Mouse (Mus musculus): ENCODE results near the gene Zwilch. TPM values are rescaled to one million over a fixed set of nuclear protein-coding genes. Genes with fewer than 3 reads are reported as not detected.
"Not testable (repeated sequence)": the region's sequence is repeated elsewhere in the genome, so short reads cannot be mapped to it uniquely, and the experiment has no call there.

Gene Zwilch
- polyA plus RNA-seq, 1 experiment from 2014 or later: 32.5 TPM

- H3K9me3 ChIP-seq: no peaks in the 10 kb centered on the region
- no peaks in the 10 kb centered on the region for H3K27me3 ChIP-seq
- no peak overlapping the region for H3K4me2 ChIP-seq
- no peak for ATAC-seq (ENCODE audit: insufficient number of reproducible peaks, insufficient read depth, low FRiP score, low TSS enrichment, low read depth)
- no peak overlapping the region for H3K9ac ChIP-seq (replicated peaks)
- H3K4me1 ChIP-seq (replicated peaks): no peaks in the 10 kb centered on the region
- H3K4me3 ChIP-seq (replicated peaks): no peak overlapping the region
- peaks cover 69% of the 10 kb centered on the region for H3K36me3 ChIP-seq
- no peak overlapping the region for H3K27ac ChIP-seq
These were observed 30.0 kb upstream of the Zwilch start for GRCm38 (mm10) chr9:64202866-64203265.

- ATAC-seq (ENCODE audit: insufficient number of reproducible peaks, insufficient read depth, low FRiP score, low TSS enrichment, low read depth): no peak
- no peak overlapping the region for H3K27ac ChIP-seq
- H3K4me1 ChIP-seq (replicated peaks): no peaks in the 10 kb centered on the region
- no peaks in the 10 kb centered on the region for H3K27me3 ChIP-seq
- H3K4me3 ChIP-seq (replicated peaks): no peak overlapping the region
- H3K9me3 ChIP-seq: no peaks in the 10 kb centered on the region
- H3K9ac ChIP-seq (replicated peaks): no peak overlapping the region
- H3K36me3 ChIP-seq: peaks cover 71% of the 10 kb centered on the region
- no peak overlapping the region for H3K4me2 ChIP-seq
These were observed 29.4 kb upstream of the Zwilch start for GRCm38 (mm10) chr9:64202331-64202730.

GRCm38 (mm10) chr9:64199897-64200296 lies 27.0 kb upstream of the Zwilch start:
- Histone ChIP-seq H3K4me1 (replicated peaks) (no peaks in the 10 kb centered on the region), H3K9me3 (no peaks in the 10 kb centered on the region), H3K36me3 (peaks cover 76% of the 10 kb centered on the region), H3K27ac (no peak overlapping the region), H3K4me3 (replicated peaks) (no peak overlapping the region), H3K27me3 (no peaks in the 10 kb centered on the region), H3K4me2 (no peak overlapping the region), H3K9ac (replicated peaks) (no peak overlapping the region)
- WGBS: 78% methylated on average over 2 of the region's 2 CpGs
- ATAC-seq (ENCODE audit: insufficient number of reproducible peaks, insufficient read depth, low FRiP score, low TSS enrichment, low read depth): no peak

GRCm38 (mm10) chr9:64198763-64199418 lies 26.0 kb upstream of the Zwilch start:
- H3K36me3 ChIP-seq: peaks cover 69% of the 10 kb centered on the region
- not testable (repeated sequence) for H3K4me2 ChIP-seq; H3K4me3 ChIP-seq (replicated peaks); H3K4me1 ChIP-seq (replicated peaks); H3K27me3 ChIP-seq; H3K9ac ChIP-seq (replicated peaks); ATAC-seq (ENCODE audit: insufficient number of reproducible peaks, insufficient read depth, low FRiP score, low TSS enrichment, low read depth); H3K27ac ChIP-seq; H3K9me3 ChIP-seq
- WGBS: 89% methylated on average over 7 of the region's 7 CpGs

GRCm38 (mm10) chr9:64198068-64198762 lies 25.3 kb upstream of the Zwilch start:
- Histone ChIP-seq H3K9ac (replicated peaks) (no peak overlapping the region), H3K9me3 (no peaks in the 10 kb centered on the region), H3K4me3 (replicated peaks) (no peak overlapping the region), H3K4me2 (no peak overlapping the region), H3K27ac (no peak overlapping the region), H3K4me1 (replicated peaks) (no peaks in the 10 kb centered on the region), H3K36me3 (peaks cover 70% of the 10 kb centered on the region), H3K27me3 (no peaks in the 10 kb centered on the region)
- 93% methylated on average over 5 of the region's 5 CpGs for WGBS
- ATAC-seq (ENCODE audit: insufficient number of reproducible peaks, insufficient read depth, low FRiP score, low TSS enrichment, low read depth): no peak

- H3K36me3 ChIP-seq: peaks cover 70% of the 10 kb centered on the region
- no peaks in the 10 kb centered on the region for H3K4me1 ChIP-seq (replicated peaks)
- 85% methylated on average over 8 of the region's 8 CpGs for WGBS
- H3K4me2 ChIP-seq: no peak overlapping the region
- H3K9me3 ChIP-seq: no peaks in the 10 kb centered on the region
- no peak for ATAC-seq (ENCODE audit: insufficient number of reproducible peaks, insufficient read depth, low FRiP score, low TSS enrichment, low read depth)
- no peak overlapping the region for H3K27ac ChIP-seq
- H3K9ac ChIP-seq (replicated peaks): no peak overlapping the region
- H3K4me3 ChIP-seq (replicated peaks): no peak overlapping the region
- H3K27me3 ChIP-seq: no peaks in the 10 kb centered on the region
These were observed 24.6 kb upstream of the Zwilch start for GRCm38 (mm10) chr9:64197524-64197923.

- Histone ChIP-seq H3K36me3 (peaks cover 73% of the 10 kb centered on the region), H3K4me3 (replicated peaks) (no peak overlapping the region), H3K4me2 (no peak overlapping the region), H3K4me1 (replicated peaks) (no peaks in the 10 kb centered on the region), H3K27ac (no peak overlapping the region), H3K27me3 (no peaks in the 10 kb centered on the region), H3K9ac (replicated peaks) (no peak overlapping the region), H3K9me3 (no peaks in the 10 kb centered on the region)
- ATAC-seq (ENCODE audit: insufficient number of reproducible peaks, insufficient read depth, low FRiP score, low TSS enrichment, low read depth): no peak
- 78% methylated on average over 4 of the region's 4 CpGs for WGBS
These were observed 22.6 kb upstream of the Zwilch start for GRCm38 (mm10) chr9:64195554-64195953.

GRCm38 (mm10) chr9:64193879-64194278 lies 21.0 kb upstream of the Zwilch start:
- Histone ChIP-seq H3K27ac (no peak overlapping the region), H3K4me1 (replicated peaks) (no peaks in the 10 kb centered on the region), H3K4me3 (replicated peaks) (no peak overlapping the region), H3K9ac (replicated peaks) (no peak overlapping the region), H3K9me3 (no peaks in the 10 kb centered on the region), H3K36me3 (peaks cover 78% of the 10 kb centered on the region), H3K4me2 (no peak overlapping the region), H3K27me3 (no peaks in the 10 kb centered on the region)
- 94% methylated on average over 1 of the region's 1 CpGs for WGBS
- ATAC-seq (ENCODE audit: insufficient number of reproducible peaks, insufficient read depth, low FRiP score, low TSS enrichment, low read depth): no peak

- Histone ChIP-seq H3K27me3 (no peaks in the 10 kb centered on the region), H3K4me1 (replicated peaks) (peaks cover 7% of the 10 kb centered on the region), H3K9me3 (no peaks in the 10 kb centered on the region), H3K4me3 (replicated peaks) (no peak overlapping the region), H3K4me2 (no peak overlapping the region), H3K27ac (no peak overlapping the region), H3K9ac (replicated peaks) (no peak overlapping the region), H3K36me3 (peaks cover 78% of the 10 kb centered on the region)
- ATAC-seq (ENCODE audit: insufficient number of reproducible peaks, insufficient read depth, low FRiP score, low TSS enrichment, low read depth): no peak
- WGBS: 94% methylated on average over 5 of the region's 5 CpGs
These were observed 11.4 kb upstream of the Zwilch start for GRCm38 (mm10) chr9:64184166-64184840.

- not testable (repeated sequence) for H3K4me2 ChIP-seq; ATAC-seq (ENCODE audit: insufficient number of reproducible peaks, insufficient read depth, low FRiP score, low TSS enrichment, low read depth); H3K9me3 ChIP-seq; H3K27me3 ChIP-seq; H3K4me3 ChIP-seq (replicated peaks); H3K27ac ChIP-seq; H3K9ac ChIP-seq (replicated peaks); H3K4me1 ChIP-seq (replicated peaks)
- WGBS: 91% methylated on average over 5 of the region's 5 CpGs
- H3K36me3 ChIP-seq: peaks cover 74% of the 10 kb centered on the region
These were observed 10.4 kb upstream of the Zwilch start for GRCm38 (mm10) chr9:64183295-64183694.

GRCm38 (mm10) chr9:64178974-64179646 lies 6.2 kb upstream of the Zwilch start, which contains the start of gene Snapc5:
Gene Snapc5, plus strand, starts transcription at chr9:64179274.
- under 1% methylated on average over 35 of the region's 35 CpGs for WGBS
- Histone ChIP-seq H3K4me2 (peak within 1 kb of the TSS; percentile 63), H3K27ac (peak within 1 kb of the TSS; percentile 86), H3K9me3 (no peaks in the 10 kb centered on the region), H3K9ac (replicated peaks) (peak within 1 kb of the TSS; percentile 69), H3K4me1 (replicated peaks) (peaks cover 24% of the 10 kb centered on the region), H3K4me3 (replicated peaks) (peak within 1 kb of the TSS; percentile 63), H3K36me3 (peaks cover 76% of the 10 kb centered on the region), H3K27me3 (no peaks in the 10 kb centered on the region)
- ATAC-seq (ENCODE audit: insufficient number of reproducible peaks, insufficient read depth, low FRiP score, low TSS enrichment, low read depth): peak; percentile 93
